Mouse (Mus musculus): ENCODE data around the gene Ptchd1. TPM values are rescaled to one million over a fixed set of nuclear protein-coding genes. Genes with fewer than 3 reads are reported as not detected.

Gene Ptchd1
- polyA plus RNA-seq, 1 experiment from 2014 or later, result 2.0 TPM

Other genes starting within 250 kb of the Ptchd1 start
- gene Gm15155, start 927 bp upstream of the Ptchd1 start, polyA plus RNA-seq (2015; fragmentation: Nextera tagmentation; extraction: Ambion mirVana), result not detected in 2 replicates